Mouse (Mus musculus) bone marrow macrophage, adult 2 months (primary cell): ENCODE data around the gene Zc3h13.

ENCODE experiments used
- CTCF ChIP-seq: IDR thresholded peaks from 2 replicates; pipeline ENCODE4 v1.5.1; 2012; ENCODE audit warnings: low read depth, mild to moderate bottlenecking, low read length, moderate library complexity
- POLR2A ChIP-seq: IDR thresholded peaks from 2 replicates; pipeline ENCODE4 v1.6.1; 2012; ENCODE audit warnings: mild to moderate bottlenecking, low read depth, low read length, borderline replicate concordance

DNA sequence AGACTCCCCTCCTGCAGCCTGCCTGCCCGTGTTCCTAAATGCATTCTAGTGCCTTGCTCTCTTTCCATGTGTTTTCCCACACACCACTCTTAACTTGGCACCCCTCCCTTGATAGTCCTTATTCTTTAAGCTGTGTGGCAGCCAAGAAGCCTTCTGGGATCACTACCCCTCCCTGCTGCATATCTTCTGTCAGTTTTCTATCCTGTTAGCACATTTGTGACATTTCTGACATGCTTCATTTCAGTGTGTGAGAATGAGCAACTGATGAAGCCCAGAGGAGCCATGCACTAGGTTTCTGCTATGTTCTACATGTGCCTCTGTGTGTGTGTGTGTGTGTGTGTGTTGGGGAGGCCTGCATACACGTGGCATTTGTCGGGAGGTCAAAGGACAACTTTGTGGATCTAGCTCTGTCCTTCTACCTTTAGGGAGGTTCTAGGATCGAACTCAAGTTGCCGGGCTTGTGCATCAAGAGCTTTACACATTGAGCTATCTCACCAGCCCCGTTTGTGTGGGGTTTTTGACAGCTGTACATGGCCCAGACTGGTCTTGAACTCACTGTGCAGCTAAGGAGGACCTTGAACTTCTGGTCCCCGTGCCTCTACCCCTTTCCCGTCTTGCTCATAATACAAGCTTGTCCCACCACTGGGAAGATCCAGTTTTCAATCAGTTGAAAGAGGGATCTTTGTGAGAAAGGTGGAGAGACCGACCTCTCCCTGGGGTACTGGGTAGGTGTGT, 81.3 kb downstream of the Zc3h13 start:
- TF ChIP-seq CTCF (no peak), POLR2A (no peak)
